Mouse (Mus musculus) ovary, postnatal 14 days (tissue): ENCODE results near the gene 1700069L16Rik.

Experiments
- DNase-seq: peaks from one replicate; pipeline ENCODE4 v3.0.0; 2022; ENCODE audit warnings: low spot score

The 1700069L16Rik gene

DNA sequence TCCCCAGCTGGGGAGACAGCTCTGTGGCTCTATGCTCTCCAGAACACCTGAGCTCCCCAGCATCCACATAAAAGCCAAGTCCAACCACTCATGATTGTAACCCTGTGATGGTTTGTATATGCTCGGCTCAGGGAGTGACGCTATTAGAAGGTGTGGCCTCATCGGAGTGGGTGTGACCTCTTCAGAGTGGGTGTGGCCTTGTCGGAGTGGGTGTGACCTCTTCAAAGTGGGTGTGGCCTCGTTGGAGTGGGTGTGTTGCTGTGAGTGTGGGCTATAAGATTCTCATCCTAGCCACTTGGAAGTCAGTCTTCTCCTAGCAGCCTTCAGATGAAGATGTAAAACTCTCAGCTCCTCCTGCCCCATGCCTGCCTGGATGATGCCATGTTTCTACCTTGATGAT lies 37.1 kb downstream of the 1700069L16Rik start:
- DNase-seq: no peak

DNA sequence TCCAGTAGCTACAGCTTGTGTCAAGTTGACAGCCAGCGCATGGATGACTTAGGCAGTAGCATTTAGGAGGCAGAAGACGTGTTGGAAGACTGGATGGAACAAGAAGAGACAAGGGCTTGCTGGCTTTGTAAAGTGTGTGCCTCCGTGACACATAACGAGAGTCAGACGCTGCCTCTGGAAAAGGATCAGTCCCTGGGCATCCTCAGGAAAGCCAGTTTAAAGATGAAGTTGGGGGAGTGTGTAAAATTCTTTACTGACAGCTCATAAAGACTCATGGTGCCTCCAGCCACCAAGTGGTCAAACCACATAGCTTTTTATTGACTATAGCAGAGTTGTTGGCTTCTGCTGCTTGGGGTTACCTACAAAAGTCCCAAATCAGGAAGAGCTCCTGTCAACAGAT lies 39.1 kb downstream of the 1700069L16Rik start:
- DNase-seq: no peak

DNA sequence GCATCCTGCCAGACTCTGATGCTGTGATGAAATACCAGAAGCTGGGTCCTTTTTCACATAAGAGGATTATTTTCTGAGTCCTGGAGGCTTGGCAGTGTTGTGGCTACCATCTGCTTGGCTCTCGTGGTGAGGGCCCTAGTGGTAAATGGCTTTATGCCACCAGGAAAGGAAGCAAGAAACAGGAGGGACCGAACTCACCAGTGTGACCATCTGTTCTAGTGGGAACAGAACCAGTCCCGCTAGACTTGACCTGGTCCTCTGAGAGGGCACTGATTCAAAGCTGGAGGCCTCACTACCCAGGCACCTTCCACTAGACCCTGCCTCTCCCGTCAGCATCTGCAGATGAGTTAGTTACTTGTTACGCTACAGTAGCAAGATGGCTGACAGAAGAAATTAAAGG lies 41.3 kb downstream of the 1700069L16Rik start:
- DNase-seq: no peak

DNA sequence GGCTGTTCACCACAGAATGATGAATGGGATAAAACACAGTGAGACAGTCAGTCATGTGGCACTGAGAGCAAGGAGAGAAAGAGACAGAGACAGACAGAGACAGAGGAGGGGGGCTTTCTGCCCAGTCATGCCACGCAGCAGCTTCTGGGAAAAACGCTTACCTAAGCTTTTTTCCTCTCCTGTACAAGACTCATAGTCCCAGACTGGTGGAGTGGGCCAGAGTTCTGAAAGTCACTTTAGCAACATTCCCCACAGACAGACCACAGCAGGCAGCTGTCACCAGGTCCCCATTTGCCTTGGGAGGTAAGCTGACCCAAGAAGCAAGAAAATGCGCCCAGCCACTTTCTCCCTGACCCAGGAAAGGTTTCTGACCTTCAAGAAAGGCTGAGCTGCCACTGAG lies 42.1 kb downstream of the 1700069L16Rik start:
- no peak for DNase-seq

DNA sequence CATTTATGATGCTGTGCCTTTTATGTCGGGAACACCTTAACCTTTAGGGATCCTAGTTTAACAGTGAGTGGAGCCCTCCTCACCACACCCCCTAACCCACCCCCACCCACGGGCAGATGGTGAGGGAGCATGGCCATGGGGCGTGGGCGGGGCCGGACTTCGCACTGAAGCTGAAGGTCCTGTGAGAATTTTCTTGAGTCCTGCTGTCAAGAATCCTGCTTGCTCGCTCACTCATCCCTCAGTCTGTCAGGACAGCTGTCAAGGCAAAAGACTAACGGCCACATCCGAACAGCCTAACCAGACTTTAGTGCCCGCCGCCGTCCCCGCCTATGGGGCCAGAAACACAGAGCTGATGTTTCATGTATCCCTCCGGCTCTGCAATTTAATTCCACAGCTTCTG lies 43.4 kb downstream of the 1700069L16Rik start:
- DNase-seq: no peak

DNA sequence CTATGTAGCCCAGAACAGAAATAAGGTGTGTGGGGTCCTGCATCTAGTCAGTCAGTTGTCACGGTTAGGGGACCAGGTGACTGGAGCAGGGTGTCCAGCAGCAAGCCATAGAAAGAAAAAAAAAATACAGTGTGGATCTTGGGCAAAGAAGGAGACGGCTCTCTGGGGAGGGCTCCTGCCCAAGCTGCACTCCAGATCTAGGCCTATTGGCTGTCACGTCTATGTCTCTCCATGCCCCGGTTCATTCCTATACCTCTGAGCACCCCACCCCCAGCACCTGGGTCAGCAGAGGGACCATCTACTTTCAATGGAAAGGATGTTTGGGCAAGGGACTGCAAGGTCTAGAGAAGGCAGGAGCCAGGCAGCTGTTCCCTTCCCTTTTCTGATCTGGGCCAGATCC lies 45.1 kb downstream of the 1700069L16Rik start:
- DNase-seq: no peak

DNA sequence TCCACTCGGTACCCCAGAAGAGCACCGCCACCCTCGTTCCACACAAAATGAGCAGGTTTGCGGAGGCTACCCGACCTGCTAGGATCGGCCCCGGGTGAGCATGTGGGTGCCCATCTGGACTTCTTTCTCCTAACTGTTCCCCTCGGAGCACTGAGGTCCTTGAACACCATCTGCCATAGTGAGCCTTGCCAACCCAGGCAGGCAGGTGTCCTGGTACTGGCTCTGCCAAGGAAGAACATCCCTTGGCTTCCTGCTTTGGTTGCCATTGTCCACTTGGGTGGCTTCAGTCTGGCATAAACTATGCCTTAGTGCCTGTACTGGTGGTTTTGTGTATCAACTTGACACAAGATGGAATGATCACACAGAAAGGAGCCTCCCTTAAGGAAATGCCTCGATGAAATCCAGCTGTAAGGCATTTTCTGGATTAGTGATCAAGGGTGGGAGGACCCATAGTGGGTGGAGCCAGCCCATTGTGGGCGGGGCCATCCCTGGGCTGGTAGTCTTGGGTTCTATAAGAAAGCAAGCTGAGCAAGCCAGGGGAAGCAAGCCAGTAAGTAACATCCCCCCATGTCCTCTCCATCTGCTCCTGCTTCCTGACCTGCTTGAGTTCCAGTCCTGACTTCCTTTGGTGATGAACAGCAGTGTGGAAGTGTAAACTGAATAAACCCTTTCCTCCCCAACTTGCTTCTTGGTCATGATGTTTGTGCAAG lies 45.7 kb downstream of the 1700069L16Rik start:
- DNase-seq: no peak

DNA sequence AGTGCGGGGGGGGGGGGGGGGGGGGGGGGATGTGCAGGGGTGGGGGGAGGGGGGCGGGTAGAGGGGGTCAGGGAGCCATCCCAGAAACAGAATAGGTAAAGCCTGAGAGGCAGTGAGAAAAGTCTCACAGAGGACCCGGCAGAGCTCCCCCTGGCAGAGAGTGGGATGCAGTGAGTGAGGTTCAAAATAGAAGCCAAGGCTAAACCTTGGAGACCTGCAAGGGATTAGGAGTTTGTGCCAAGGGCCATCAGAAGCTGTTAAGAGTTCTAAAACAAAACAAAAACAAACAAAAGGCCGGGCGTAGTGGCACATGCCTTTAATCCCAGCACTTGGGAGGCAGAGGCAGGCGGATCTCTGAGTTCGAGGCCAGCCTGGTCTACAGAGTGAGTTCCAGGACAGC lies 47.0 kb downstream of the 1700069L16Rik start:
- no peak for DNase-seq

DNA sequence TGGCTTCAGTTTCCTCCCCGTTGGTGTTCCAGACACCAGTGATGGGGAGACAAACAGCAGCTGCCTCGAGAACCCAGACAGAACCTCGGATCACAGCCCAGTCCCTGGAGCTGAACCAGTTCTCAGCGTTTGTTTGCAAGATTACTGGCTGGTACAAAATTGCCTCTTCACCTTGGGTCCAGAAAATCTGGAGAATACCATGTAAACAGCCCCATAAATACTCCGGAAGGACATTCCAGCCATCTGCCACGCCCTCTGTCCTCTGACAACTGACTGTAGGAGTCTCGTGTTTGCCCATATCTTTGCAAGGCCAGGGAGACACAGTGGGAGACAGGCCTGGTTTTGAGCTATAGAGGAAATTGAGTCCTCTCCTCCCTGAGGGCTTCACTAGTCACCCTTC lies 49.7 kb downstream of the 1700069L16Rik start:
- no peak for DNase-seq

DNA sequence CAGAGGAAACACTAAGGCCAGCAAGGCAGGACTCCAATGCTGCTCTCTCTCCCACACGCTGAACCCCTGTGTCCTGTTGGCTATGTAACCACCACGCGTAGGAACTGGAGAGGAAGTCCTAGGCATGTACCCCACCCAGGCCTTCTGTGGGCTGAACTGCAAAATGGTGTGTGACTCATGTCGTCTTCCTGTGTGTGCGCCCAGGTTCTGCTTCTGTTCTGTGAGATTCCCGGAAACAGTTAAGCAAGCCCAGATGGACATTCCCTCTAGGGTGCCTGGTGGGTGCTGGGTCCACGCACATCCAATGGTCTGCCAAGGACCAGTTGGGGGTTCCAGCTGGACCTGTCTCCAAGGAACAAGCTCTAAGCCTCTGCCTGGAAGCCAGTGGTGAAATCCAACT lies 52.1 kb downstream of the 1700069L16Rik start:
- no peak for DNase-seq

DNA sequence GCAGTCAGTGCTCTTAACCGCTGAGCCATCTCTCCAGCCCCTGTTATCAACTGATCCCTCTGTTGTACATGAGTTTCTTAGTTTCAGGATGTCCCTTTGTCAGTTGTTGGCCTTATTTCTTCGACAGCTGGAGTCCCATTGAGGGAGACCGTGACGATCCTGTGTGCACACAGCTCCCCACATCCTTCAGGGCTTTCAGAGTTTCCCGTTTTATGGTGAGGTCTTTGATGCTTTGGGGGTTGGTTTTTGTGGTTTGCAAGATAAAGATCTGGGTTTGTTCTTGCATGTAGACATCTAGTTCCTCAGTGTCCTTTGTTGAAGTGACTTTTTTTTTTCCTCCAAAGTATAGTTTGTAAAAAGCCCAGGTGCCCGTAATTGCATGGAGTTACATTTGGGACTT lies 54.0 kb downstream of the 1700069L16Rik start:
- DNase-seq: no peak

DNA sequence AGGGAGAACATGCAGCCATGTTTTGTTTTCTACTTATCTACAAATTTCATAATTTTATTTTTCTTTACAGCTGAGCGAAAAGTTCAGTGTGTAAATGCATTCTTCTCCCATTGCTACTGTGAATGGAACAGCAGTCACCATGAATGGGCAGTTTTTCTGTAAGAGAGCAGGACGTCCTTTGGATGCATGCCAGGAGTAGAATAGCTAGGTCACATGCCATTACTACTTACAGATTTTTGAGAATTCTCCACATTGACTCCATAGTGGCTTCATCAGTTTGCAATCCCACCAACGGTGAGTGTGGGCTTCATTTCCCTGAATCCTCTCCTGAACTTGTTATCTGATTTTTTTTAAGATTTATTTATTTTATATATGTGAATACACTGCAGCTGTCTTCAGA lies 54.5 kb downstream of the 1700069L16Rik start:
- DNase-seq: no peak

DNA sequence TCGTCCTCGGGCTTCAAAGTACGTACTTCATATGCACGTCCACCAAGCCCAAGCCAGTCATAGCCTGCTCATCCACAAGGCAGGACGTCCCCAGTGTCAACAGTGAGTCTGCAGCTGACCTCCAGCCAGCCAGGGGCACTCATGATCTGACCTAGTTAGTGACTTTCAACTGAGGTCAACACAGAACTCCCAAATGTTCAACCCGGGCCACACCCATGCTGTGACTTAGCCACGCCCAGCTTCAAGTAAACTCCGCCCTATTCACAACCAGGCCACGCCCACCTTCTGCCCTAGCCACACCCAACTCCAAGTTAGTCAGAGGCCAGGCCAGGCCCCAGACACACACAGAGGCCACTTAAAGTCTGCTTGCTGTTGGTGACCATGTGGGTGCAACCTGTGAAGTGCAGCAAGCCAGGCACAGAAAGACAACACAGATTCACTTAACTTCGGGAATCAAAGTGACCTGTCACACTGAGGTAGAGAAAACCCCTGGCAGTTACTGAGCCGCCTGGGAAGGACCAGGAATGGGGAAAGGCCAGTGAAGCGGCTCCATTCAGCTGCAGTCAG lies 59.9 kb downstream of the 1700069L16Rik start:
- DNase-seq: no peak

DNA sequence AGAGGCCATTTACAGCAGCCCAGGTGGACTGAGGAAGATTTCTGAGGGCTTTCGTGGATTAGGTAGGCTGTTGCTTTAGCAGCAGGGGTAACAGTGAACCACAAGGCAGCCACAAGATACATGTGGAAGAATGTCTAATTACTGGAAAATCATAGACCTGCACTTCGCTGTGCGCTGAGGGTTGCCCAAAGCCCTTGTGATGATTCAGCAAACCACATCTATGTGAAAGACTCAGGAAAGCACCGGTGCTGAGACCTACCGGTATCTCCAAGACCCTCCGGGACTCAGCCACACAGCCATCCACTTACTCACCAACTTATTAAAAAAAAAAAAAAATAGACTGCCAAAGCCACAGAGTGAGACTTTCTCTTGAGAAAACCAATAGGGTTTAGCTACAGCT lies 60.4 kb downstream of the 1700069L16Rik start:
- DNase-seq: no peak

DNA sequence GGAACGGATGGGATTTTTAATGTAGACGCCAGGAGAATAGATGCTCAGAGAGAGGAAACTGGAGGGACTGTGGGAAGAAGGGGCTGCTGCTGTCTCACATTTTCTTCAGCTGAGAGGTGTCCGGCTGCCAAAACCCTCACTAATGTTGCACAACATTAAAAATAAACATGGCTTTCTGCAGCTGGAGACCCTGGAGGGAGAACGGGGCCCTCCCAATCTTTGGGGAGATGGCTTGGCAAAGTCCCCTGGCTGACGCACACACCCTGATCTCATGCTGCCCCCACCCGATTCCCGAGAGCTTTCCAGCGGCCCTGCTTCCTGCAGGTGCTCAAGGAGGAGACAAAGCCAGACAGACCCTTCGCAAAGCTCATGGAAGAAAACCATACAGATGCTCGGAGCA lies 63.7 kb downstream of the 1700069L16Rik start:
- peak; percentile 34 for DNase-seq

DNA sequence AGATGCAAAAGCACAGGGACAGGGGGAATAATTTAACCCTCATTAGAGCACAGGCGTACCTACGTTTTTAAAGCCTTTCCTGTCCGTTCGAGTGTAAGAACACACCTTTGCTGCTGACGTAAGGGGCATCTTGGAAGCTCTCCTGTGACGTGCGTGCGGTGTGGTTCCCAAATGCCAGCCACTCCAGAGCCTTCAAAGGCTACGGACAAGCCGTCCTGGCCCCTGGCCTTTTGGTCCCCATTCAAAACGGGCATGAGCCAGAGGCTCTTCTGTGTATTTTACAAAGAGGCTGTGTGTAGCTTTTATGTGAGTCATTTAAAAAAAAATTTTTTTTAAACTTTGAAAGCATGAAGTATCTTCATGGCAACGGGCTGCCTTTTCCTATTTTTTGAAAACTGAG lies 69.8 kb downstream of the 1700069L16Rik start:
- no peak for DNase-seq

DNA sequence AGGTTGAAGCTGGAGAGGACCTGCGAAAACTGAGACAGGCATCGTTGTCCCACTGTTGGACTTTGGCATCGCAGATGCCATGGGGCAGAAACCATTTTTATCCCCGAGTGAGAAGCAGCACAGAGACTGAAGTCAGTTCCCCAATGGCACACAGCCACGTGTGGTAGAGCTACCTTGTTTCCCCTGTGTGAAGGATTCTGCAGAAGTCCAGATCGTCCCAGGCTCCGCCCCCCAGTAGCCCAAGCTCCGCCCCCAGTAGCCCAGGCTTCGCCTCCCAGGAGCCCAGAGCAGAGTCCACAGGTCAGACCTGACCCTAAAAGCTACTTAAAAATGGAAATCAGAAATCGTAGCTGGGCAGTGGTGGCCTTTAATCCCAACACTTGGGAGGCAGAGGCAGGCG lies 70.4 kb downstream of the 1700069L16Rik start:
- DNase-seq: no peak

DNA sequence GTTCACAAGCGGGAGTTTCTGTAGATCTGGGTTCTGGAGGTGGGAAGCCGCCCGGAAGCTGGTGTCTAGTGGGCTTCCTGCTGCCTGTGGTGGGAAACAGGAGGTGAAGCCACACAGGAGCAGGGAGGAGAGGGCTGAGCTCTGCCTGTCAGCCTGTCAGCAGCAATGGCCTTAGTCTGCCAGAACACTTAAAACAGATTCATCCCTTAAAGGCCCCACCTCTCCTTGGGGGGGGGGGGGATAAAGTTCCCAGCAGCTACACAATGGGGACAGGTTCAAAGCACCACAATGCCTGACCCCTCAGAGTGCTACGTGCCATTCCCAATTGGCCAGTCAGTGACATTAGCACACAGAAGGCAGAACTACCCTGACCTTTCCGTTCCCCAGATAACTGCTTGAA lies 72.4 kb downstream of the 1700069L16Rik start:
- DNase-seq: no peak

DNA sequence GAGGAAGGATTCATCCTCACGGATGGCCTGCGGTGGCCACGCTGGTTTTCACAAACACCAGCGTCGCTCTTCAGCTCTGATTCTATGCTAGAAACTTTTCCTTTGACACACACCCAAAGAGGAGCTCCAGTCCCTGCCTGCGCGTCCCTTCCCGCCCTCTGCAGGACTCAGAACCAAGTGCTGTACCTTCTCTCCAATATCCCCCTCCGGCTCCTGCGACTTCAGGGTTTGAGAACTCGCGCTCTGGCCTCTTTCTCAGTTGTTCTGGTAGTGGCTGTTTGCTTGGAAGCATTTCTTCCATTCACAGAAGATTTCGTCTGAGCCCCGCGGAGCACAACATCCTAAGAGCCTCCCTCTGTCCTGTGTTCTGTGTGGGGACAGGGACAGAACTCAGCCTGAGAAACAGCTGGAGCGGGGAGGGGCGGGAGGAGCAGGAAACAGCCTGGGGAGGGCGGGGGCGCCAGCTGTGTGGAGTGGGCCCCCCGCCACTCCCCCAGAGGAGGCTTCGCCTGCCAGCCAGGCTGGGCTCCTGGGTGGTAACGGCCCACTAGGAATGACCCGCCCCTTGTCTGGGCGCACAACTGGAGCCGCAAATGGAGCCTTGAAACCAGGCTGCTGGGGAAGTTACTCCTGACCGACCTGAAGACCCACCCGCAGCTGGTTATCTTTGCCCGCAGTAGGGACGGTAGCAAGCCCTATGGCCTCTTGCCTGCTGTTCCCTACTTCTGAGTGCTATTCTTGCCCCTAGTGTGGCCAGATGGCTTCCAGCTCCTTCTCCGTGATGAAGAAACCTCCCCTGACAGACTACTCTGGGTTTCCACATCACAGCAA lies 74.3 kb downstream of the 1700069L16Rik start, which contains the start of gene Cmklr1:
Gene Cmklr1 (minus strand): TSS at position 392 of the 831 bp plus-strand sequence.
- DNase-seq: no peak

DNA sequence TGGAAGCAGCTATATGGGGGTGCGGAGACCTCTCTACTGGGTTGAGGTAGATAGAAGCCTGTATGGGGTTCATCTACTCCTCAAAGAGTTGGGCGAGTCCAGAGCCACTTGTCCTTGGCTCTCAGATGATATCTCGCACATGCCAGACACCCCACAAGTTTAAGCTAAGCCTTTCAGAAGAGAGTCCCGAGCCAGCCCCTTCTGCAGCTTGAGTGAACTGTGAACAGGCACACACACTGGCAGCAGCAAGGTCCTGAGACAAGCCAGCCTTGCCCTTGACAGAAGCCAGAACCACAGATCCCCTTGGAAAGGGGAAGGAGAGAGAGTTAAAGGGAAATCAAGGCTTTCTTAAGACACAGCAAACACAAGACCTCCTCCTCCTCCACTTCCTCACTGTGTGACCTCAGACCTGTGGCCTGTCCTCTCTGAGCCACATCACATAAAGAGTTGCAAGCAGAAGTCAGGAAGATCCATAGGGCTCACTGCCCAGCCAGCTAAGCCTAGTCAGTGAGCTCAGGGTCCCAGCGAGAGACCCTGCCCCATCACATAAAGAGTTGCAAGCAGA lies 75.8 kb downstream of the 1700069L16Rik start:
- DNase-seq: no peak

DNA sequence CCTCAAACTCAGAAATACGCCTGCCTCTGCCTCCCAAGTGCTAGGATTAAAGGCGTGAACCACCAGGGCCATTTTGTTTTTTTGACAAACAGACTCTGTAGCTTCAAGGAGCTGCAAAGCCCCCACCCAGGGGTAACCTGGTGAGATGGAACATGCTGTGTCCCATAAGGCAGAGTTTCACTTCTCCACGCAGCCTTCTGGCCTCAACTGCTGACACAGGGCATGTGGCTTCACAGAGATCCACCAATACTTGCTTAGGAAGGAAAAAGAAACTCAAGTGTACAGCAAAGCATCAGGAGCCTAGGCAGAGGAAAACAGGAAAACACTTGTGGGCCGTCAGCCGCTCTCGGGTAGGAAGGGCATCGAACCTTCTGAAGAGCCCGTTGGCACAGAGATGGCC lies 77.4 kb downstream of the 1700069L16Rik start:
- DNase-seq: no peak

DNA sequence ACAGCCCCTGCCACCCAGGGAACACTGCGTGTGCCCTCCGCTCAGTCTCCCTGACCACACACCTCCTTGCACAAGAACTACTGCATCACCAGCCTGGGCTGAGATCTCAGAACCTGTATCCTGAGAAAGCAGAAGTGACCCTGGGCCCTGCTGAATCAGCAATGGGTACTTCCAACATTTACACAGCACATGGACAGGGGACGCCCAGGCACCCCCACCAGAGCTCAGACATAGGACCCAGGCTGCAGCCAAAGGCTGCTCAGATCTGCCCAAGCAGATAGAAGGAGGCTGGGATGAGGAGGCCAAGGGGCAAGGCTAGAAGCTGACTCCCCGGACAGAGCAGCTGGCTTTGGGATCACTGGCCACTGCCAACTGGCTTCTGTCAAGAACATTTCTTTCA lies 80.1 kb downstream of the 1700069L16Rik start:
- no peak for DNase-seq
